Mouse (Mus musculus): ENCODE measurements around the gene 1700093K21Rik.
"Not testable (repeated sequence)": the region's sequence is repeated elsewhere in the genome, so short reads cannot be mapped to it uniquely, and the experiment has no call there.

1700093K21Rik gene

GRCm38 (mm10) chr11:23520473-23521205 is at the start of gene 1700093K21Rik:
Gene 1700093K21Rik, minus strand, starts transcription at chr11:23521155.
- no peak for DNase-seq (ENCODE audit: inconsistent age in 2 of 2, low spot score in 1 of 2)

GRCm38 (mm10) chr11:23570130-23570529 is 49.2 kb upstream of the 1700093K21Rik start:
- peak; percentile 11 to 37 for DNase-seq (ENCODE audit: inconsistent age in 2 of 2, low spot score in 1 of 2)

GRCm38 (mm10) chr11:23565761-23566160 is 44.8 kb upstream of the 1700093K21Rik start:
- peak; percentile 66 to 92 for DNase-seq (ENCODE audit: inconsistent age in 2 of 2, low spot score in 1 of 2)

- no peak for DNase-seq (ENCODE audit: inconsistent age in 2 of 2, low spot score in 1 of 2)
Measured at GRCm38 (mm10) chr11:23557039-23557630, 36.2 kb upstream of the 1700093K21Rik start.

GRCm38 (mm10) chr11:23537446-23537845 is 16.5 kb upstream of the 1700093K21Rik start:
- DNase-seq (ENCODE audit: inconsistent age in 2 of 2, low spot score in 1 of 2) = no peak

GRCm38 (mm10) chr11:23518981-23519380 is 2.0 kb downstream of the 1700093K21Rik start:
- no peak for DNase-seq (ENCODE audit: inconsistent age in 2 of 2, low spot score in 1 of 2)

GRCm38 (mm10) chr11:23515315-23515714 is 5.6 kb downstream of the 1700093K21Rik start:
- DNase-seq (ENCODE audit: inconsistent age in 2 of 2, low spot score in 1 of 2) = no peak

- DNase-seq (ENCODE audit: inconsistent age in 2 of 2, low spot score in 1 of 2) = not testable (repeated sequence)
Measured at GRCm38 (mm10) chr11:23514785-23515184, 6.2 kb downstream of the 1700093K21Rik start.

- DNase-seq (ENCODE audit: inconsistent age in 2 of 2, low spot score in 1 of 2) = not testable (repeated sequence)
Measured at GRCm38 (mm10) chr11:23504801-23505200, 16.2 kb downstream of the 1700093K21Rik start.

GRCm38 (mm10) chr11:23498609-23499008 is 22.3 kb downstream of the 1700093K21Rik start:
- no peak for DNase-seq (ENCODE audit: inconsistent age in 2 of 2, low spot score in 1 of 2)

- peak; percentile 98 to 99 for DNase-seq (ENCODE audit: inconsistent age in 2 of 2, low spot score in 1 of 2)
Measured at GRCm38 (mm10) chr11:23497718-23498509, 23.0 kb downstream of the 1700093K21Rik start, which contains the start of gene Ahsa2. Gene Ahsa2, minus strand, starts transcription at chr11:23498030.

- DNase-seq (ENCODE audit: inconsistent age in 2 of 2, low spot score in 1 of 2) = no peak
Measured at GRCm38 (mm10) chr11:23497335-23497717, 23.6 kb downstream of the 1700093K21Rik start.

- DNase-seq (ENCODE audit: inconsistent age in 2 of 2, low spot score in 1 of 2) = peak; percentile 15 to 57
Measured at GRCm38 (mm10) chr11:23496661-23497060, 24.3 kb downstream of the 1700093K21Rik start.

- DNase-seq (ENCODE audit: inconsistent age in 2 of 2, low spot score in 1 of 2) = no peak
Measured at GRCm38 (mm10) chr11:23495231-23495630, 25.7 kb downstream of the 1700093K21Rik start.

GRCm38 (mm10) chr11:23492048-23492790 is 28.7 kb downstream of the 1700093K21Rik start:
- DNase-seq (ENCODE audit: inconsistent age in 2 of 2, low spot score in 1 of 2) = no peak

GRCm38 (mm10) chr11:23489955-23490354 is 31.0 kb downstream of the 1700093K21Rik start:
- DNase-seq (ENCODE audit: inconsistent age in 2 of 2, low spot score in 1 of 2) = no peak

Measured in adrenal gland, adult (tissue).